Mouse (Mus musculus) spleen, adult 2 months (tissue): ENCODE measurements around the gene Gak. TPM values are rescaled to one million over a fixed set of nuclear protein-coding genes. Genes with fewer than 3 reads are reported as not detected.

Experiments used
- DNase-seq, 2 experiments: peaks; one replicate each; pipeline versions ENCODE4 v3.0.0 to v3.0.0-alpha.2; 2012 to 2021; ENCODE audit warnings: low spot score in 2 of 2, low read depth in 1 of 2
- H3K27ac ChIP-seq: fragments of 200-500 bp; 2 replicates; pipeline ENCODE4 v1.5.1; 2012; ENCODE audit warnings: low read length, inconsistent platforms; ENCODE audit not compliant: insufficient read depth
- H3K27me3 ChIP-seq: fragments of 200-500 bp; 2 replicates; pipeline ENCODE4 v1.6.1; 2012; ENCODE audit warnings: mild to moderate bottlenecking, moderate library complexity, low read length, inconsistent platforms; ENCODE audit not compliant: control insufficient read depth, insufficient read depth
- H3K36me3 ChIP-seq: fragments of 200-500 bp; 2 replicates; pipeline ENCODE4 v1.6.1; 2012; ENCODE audit warnings: mild to moderate bottlenecking, low read length, inconsistent platforms; ENCODE audit not compliant: control insufficient read depth, insufficient read depth
- H3K4me1 ChIP-seq: fragments of 200-500 bp; 2 replicates; pipeline ENCODE4 v1.6.1; 2011; ENCODE audit warnings: inconsistent platforms; ENCODE audit not compliant: control insufficient read depth, insufficient read depth, insufficient read length
- H3K4me3 ChIP-seq: fragments of 200-500 bp; 2 replicates; pipeline ENCODE4 v1.5.1; 2011; ENCODE audit warnings: mild to moderate bottlenecking, inconsistent platforms; ENCODE audit not compliant: insufficient read depth, insufficient read length; ENCODE audit errors: extremely low read depth
- CTCF ChIP-seq: fragments of 200-500 bp; IDR thresholded peaks from 2 replicates; pipeline ENCODE4 v1.5.1; 2011; ENCODE audit warnings: mild to moderate bottlenecking, inconsistent platforms; ENCODE audit not compliant: insufficient read depth, insufficient read length, insufficient replicate concordance; ENCODE audit errors: extremely low read depth
- POLR2A ChIP-seq: fragments of 200-500 bp; IDR thresholded peaks from 2 replicates; pipeline ENCODE4 v1.6.1; 2011; ENCODE audit warnings: low read depth, low read length, inconsistent platforms
- WGBS: fragments of 180-500 bp; shearing (Covaris S2); methylation state at CpG from one replicate; pipeline ENCODE4 v1.1.7; 2018; 5-methylcytosine and 5-hydroxymethylcytosine counted together
- polyA plus RNA-seq: library from polyadenylated mRNA; depleted of rRNA; stranded (reverse); fragments of >200 nt; gene quantifications from 2 replicates; pipeline ENCODE4 v1.2.3, GENCODE M21; 2012

Gene Gak
- polyA plus RNA-seq, 1 experiment = 69.2 TPM

DNA sequence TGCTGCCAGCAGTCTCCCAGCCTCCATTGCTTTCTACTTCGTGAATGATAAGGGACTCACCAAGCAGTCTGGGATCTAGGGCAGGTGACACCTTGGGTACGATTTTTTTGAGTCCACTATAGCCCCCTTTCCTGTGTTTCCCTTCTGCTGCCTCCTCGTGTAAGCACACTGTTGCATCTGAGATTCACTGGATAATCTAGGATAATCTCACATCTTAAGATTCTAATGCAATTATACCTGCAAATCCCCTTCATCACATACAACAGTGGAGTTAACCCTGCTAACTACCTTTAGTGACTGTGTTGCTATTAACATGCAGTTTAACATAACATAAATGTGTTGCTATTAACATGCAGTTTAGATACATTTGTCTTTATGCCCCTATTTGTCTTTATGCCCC, 35.5 kb upstream of the Gak start:
- Histone ChIP-seq H3K27ac (no peak overlapping the region), H3K4me1 (peaks cover 2% of the 10 kb centered on the region; the same call in 1 of the 2 replicates), H3K4me3 (no peak overlapping the region), H3K27me3 (no peaks in the 10 kb centered on the region), H3K36me3 (no peaks in the 10 kb centered on the region)
- TF ChIP-seq POLR2A = no peak
- no peak for TF ChIP-seq CTCF
- no peak for DNase-seq
- 64% methylated on average over 3 of the region's 3 CpGs for WGBS

DNA sequence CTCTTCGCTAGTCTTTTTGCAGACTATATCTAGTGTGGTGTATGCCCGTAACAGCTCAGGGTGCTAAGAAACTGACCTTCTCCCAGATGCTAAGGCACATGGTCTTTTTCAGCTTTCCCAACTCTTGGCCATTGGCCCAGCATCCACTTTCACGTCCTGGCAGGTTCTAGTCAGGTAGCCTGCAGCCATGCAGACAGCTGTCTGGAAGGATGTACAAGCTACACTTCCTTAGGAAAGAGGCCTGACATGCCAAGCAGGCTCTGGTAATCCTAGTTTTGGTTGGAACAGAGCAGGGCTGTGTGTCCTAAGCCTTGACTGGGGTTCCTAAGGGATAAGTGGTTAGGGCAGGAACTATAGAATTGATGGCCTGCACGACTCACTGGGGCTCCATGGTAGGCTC, 33.2 kb upstream of the Gak start:
- Histone ChIP-seq H3K36me3 (no peaks in the 10 kb centered on the region), H3K4me1 (peaks cover 7% of the 10 kb centered on the region; the same call in 1 of the 2 replicates), H3K27me3 (no peaks in the 10 kb centered on the region), H3K4me3 (no peak overlapping the region), H3K27ac (no peak overlapping the region)
- DNase-seq = no peak
- no peak for TF ChIP-seq CTCF
- TF ChIP-seq POLR2A = no peak
- WGBS = 81% methylated on average over 4 of the region's 4 CpGs

DNA sequence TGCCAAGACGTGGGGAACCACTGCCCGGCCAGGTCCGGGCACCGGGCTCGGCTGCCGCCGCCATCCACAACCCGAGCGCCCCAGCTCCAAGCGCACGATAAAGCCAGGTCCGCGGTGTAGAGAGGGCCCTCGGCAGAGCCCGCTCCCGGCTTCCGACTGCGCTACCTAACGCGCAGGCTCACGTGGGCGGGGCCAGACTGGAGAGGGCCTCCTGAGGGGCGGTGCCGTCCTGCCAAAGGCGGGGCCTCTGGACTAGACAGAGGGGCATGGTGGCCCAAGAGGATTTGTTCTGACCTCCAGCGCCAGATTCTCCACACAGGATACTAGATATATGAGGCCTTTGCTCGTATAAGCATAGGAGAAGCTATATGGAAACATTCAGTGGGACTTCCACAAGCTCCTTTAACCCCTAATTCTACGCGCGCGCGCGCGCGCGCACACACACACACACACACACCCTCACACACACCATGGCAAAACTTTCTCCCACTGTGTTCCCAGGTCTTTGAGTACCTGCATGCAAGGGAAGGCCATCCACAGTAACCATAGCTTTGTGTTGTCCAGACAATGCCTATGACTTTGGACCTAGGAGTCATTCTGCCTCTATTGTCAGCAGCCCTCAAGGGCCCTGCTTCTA, 31.2 kb upstream of the Gak start:
- Histone ChIP-seq H3K36me3 (peaks cover 5% of the 10 kb centered on the region), H3K27ac (no peak overlapping the region; the same call in 1 of the 2 replicates), H3K27me3 (no peaks in the 10 kb centered on the region), H3K4me3 (peak overlapping the region; percentile 87), H3K4me1 (peaks cover 7% of the 10 kb centered on the region; the same call in 1 of the 2 replicates)
- TF ChIP-seq CTCF (no peak), POLR2A (peak; percentile 77)
- 21% methylated on average over 36 of the region's 36 CpGs for WGBS
- peak; percentile 67 to 92 for DNase-seq

DNA sequence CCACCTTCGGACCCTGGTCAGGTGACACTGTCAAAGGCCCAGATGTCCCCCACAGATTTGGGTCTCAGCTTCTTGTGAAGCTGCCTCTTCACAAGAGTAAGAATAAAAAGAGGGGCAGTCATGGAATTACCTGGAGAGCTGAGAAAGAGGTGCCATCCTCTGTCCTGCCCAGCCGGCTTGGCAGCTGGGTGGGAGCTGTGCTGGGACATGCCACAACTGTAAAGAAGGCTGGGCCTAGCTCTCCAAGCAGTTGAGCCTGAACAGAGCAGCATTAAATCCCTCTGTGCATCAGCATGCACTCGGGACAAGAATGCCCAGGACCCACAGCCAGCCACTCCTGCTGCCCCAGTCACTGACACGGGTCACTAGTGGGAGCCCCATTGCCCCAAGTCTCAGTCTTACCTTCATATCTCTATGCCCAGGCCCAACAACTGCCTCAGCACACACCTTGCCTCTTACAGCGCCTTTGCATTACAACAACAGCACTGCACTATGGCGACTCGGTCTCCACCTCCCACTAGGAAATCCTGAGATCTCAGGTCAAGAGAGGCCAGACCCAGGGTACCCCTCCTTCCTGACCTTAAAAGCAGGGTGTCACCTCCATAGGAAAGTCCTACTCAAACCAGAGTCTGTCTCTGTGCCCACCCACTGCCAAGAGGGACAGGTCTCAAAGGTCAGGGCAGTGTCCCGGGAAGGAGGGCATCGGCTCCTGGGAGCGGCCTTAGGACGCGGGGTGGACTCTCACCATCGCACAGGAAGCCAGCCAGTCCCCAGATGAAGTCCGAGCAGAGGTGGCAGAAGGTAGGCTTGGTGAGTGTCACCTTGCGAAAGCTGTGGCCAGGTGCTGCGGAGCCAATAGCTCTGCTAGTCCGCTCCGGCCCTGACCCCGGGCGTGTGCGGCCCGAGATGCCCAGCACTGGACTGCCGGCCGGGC, 30.4 kb upstream of the Gak start, which contains the start of gene Idua:
Gene Idua, plus strand, starts transcription at position 634 of the 934 bp plus-strand sequence.
- no peak for TF ChIP-seq POLR2A
- TF ChIP-seq CTCF = no peak
- peak within 1 kb of the TSS; percentile 87 for H3K4me3 ChIP-seq
- no peak for DNase-seq
- peaks cover 8% of the 10 kb centered on the region for H3K36me3 ChIP-seq
- 11% methylated on average over 24 of the region's 24 CpGs for WGBS
- peaks cover 7% of the 10 kb centered on the region; the same call in 1 of the 2 replicates for H3K4me1 ChIP-seq
- H3K27ac ChIP-seq = no peak within 1 kb of the TSS; the same call in 1 of the 2 replicates
- no peaks in the 10 kb centered on the region for H3K27me3 ChIP-seq

DNA sequence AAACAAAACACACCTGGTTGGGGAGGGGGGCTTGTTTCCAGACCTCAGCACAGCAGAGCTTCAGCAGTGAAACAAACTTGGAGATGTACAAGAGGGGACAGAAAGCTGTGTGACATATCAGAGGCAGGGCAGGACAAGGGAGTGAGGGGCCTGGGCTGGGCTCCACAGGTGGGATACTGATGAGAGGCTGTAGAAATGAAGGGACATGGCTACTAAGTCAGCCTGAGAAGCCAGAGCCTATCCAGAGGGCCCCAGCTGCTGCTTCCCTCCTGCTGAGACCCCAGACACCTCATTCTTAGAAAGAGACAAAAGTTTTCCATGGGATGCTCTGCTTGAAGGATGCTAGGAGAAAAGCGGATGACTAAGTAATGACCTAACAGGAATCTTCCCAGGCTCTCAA, 29.1 kb upstream of the Gak start:
- H3K27ac ChIP-seq = no peak overlapping the region
- TF ChIP-seq POLR2A (no peak), CTCF (no peak)
- no peak overlapping the region for H3K4me3 ChIP-seq
- H3K27me3 ChIP-seq = no peaks in the 10 kb centered on the region
- peaks cover 7% of the 10 kb centered on the region; the same call in 1 of the 2 replicates for H3K4me1 ChIP-seq
- peaks cover 20% of the 10 kb centered on the region for H3K36me3 ChIP-seq
- no peak for DNase-seq
- WGBS = 97% methylated on average over 1 of the region's 1 CpGs

DNA sequence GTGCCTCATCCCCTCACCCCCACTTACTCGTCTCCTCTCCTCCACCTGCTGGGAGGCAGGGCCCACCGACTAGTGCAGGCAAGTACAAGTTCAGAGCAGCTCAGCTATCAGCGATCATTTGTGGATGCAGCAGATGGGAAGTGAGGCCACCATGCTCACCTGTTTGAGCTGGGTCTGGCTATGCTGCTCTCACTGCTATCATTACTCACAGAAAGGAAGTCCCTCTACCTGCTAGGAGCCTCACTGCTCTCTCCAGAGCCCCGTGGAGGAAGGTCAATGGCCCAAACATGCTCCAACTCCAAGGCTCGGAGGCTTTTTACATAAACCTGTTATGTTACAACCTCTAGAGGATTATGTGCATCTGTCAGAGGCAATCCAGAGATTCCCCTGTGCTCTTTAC, 27.9 kb upstream of the Gak start:
- H3K4me1 ChIP-seq = peaks cover 7% of the 10 kb centered on the region; the same call in 1 of the 2 replicates
- H3K4me3 ChIP-seq = no peak overlapping the region
- TF ChIP-seq CTCF (no peak), POLR2A (no peak)
- H3K36me3 ChIP-seq = peaks cover 26% of the 10 kb centered on the region
- no peak for DNase-seq
- H3K27me3 ChIP-seq = no peaks in the 10 kb centered on the region
- 79% methylated on average over 5 of the region's 5 CpGs for WGBS
- H3K27ac ChIP-seq = no peak overlapping the region
